Mouse (Mus musculus) midbrain, embryonic 14.5 days (tissue): Measurements from ENCODE around the gene Asb16. TPM values are rescaled to one million over a fixed set of nuclear protein-coding genes. Genes with fewer than 3 reads are reported as not detected.

Source experiments
- ATAC-seq: fragments of 200-750 bp; cut with Nextera tagmentation; 2 replicates; pipeline ENCODE4 v1.8.0; 2017; ENCODE audit warnings: moderate number of reproducible peaks, moderate library complexity; ENCODE audit not compliant: low FRiP score, low TSS enrichment
- DNase-seq: peaks from one replicate; pipeline ENCODE4 v3.0.0-alpha.2; 2015
- H3K27ac ChIP-seq: fragments of 300-500 bp; sonication (generic); replicated peaks from 2 replicates; pipeline ENCODE4 v1.5.1; 2014; ENCODE audit warnings: mild to moderate bottlenecking, low read depth, low read length, moderate library complexity
- H3K27me3 ChIP-seq: fragments of 300-500 bp; sonication (generic); 2 replicates; pipeline ENCODE4 v1.6.1; 2014; ENCODE audit warnings: low read length, control low read depth, mixed read lengths; ENCODE audit not compliant: control insufficient read depth, insufficient read depth
- H3K36me3 ChIP-seq: fragments of 300-500 bp; sonication (generic); 2 replicates; pipeline ENCODE4 v1.6.1; 2014; ENCODE audit warnings: low read length, control low read depth; ENCODE audit not compliant: control insufficient read depth, insufficient read depth
- H3K4me1 ChIP-seq: fragments of 300-500 bp; sonication (generic); 2 replicates; pipeline ENCODE4 v1.6.1; 2014; ENCODE audit warnings: mild to moderate bottlenecking, antibody characterized with exemption, low read length, control low read depth; ENCODE audit not compliant: control insufficient read depth, insufficient read depth
- H3K4me2 ChIP-seq: fragments of 300-500 bp; sonication (generic); 2 replicates; pipeline ENCODE4 v1.6.1; 2014; ENCODE audit warnings: mild to moderate bottlenecking, low read length, moderate library complexity
- H3K4me3 ChIP-seq: fragments of 300-500 bp; sonication (generic); replicated peaks from 2 replicates; pipeline ENCODE4 v1.5.1; 2014; ENCODE audit warnings: low read depth, low read length
- H3K9ac ChIP-seq: fragments of 300-500 bp; sonication (generic); replicated peaks from 2 replicates; pipeline ENCODE4 v1.6.1; 2014; ENCODE audit warnings: mild to moderate bottlenecking, low read length, moderate library complexity
- H3K9me3 ChIP-seq: fragments of 300-500 bp; sonication (generic); 2 replicates; pipeline ENCODE4 v1.6.1; 2016; ENCODE audit warnings: low read length, control low read depth, mixed read lengths; ENCODE audit not compliant: control insufficient read depth
- WGBS: fragments of 180-500 bp; shearing (Covaris S2); extraction: QIAGEN DNeasy Blood & Tissue Kit; methylation state at CpG from one replicate; pipeline ENCODE4 v1.1.7; 2014; 5-methylcytosine and 5-hydroxymethylcytosine counted together
- polyA plus RNA-seq: library from polyadenylated mRNA; unstranded; fragments of >200 nt; fragmentation: Nextera tagmentation; extraction: Ambion mirVana; gene quantifications from 2 replicates; pipeline ENCODE4 v1.2.1, GENCODE M21; 2014

Asb16 gene
- polyA plus RNA-seq, 1 experiment from 2014 or later, result 0.12 TPM

DNA sequence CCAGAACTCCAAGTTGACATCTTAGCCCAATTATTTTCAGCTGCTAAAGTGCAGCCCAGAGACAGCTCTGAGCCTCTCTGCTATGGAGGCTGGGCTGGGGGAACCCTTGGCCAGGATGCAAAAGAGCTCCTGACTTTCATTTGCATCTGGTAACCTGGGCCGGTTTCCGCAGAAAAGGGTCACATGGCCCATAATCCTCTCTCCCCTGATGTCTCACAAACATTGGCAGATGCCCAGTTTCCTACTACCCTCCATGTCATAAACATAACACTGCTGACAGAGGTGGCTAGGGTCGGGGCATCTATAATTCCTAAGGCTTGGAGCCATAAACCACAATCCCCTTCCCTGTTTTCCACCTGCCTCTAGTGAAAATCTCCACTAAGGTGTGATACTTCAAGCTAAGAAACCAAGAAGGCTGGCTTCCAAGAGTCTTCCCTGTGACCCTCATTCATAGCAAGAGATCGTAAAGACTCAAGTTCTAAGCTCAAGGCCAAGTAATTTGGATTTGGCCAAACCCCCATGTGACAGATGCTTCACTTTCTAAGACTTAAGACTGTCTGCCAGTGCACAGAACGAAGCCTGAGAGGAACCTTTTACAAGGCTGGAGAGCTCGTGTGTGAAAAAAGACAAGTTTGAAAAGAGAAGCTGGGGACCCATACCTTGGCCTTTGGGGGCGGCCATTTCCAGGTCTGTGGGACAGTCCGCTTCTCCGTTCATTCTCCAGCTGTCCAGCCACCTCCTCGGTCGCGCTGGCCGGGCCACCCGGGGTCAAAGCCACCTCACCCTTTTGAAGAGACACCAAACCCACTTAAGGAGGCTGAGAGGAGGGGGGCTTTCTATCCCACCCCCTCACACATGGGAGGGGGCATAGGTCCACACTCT lies 47.4 kb downstream of the Asb16 start:
- Histone ChIP-seq H3K27ac (peak overlapping the region; percentile 99), H3K9ac (peak overlapping the region; percentile 100), H3K4me2 (peak overlapping the region; percentile 90), H3K4me1 (peaks cover 14% of the 10 kb centered on the region), H3K27me3 (no peaks in the 10 kb centered on the region), H3K4me3 (peak overlapping the region; percentile 99), H3K9me3 (no peaks in the 10 kb centered on the region), H3K36me3 (peaks cover 48% of the 10 kb centered on the region)
- 8% methylated on average over 14 of the region's 14 CpGs for WGBS
- DNase-seq, result peak; percentile 34
- ATAC-seq, result no peak

DNA sequence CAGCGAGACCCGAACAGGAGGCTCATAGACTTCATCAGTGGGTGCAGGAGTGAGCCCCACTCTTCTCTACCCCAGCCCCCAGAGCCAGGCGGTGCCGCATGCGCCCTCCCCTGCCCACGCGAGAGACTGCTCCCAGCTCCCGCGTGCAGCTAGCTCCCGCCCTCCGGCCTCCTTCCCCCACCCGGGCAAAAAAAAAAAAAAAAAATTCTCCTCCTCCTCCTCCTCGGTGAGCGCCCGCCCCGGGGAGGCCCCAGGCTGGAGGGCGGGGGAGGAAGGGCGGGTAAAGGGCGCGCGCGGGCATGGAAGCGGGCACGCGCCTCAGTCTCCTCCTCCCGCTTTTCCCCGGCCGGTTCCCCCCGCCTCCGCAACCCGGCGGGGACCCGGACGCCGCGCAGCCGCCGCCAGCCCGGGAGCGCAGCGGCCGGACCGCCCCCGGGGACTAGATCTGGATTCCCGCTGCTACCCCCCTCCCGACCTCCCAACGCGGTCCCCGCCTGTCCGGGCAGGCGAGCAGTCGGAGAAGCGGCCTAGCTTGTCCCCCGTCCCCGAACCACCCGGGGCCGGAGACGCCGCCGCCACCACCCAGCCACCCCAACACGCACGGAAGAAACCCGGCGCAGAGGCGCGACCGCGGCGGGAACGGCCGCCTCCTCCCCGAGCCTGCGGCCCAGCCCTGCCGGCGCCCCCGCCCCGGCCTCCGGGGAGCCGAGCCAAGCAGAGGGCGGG lies 48.2 kb downstream of the Asb16 start:
- Histone ChIP-seq H3K27ac (peak overlapping the region; percentile 99), H3K9me3 (no peaks in the 10 kb centered on the region), H3K4me1 (peaks cover 17% of the 10 kb centered on the region), H3K27me3 (no peaks in the 10 kb centered on the region), H3K4me3 (peak overlapping the region; percentile 99), H3K9ac (peak overlapping the region; percentile 100), H3K4me2 (peak overlapping the region; percentile 90), H3K36me3 (peaks cover 40% of the 10 kb centered on the region)
- peak; percentile 44 for ATAC-seq
- under 1% methylated on average over 64 of the region's 80 CpGs for WGBS
- DNase-seq, result peak; percentile 93

- ATAC-seq, result 0 out of 2 replicates have a peak, but pooled peaks have one; percentile 19
- Histone ChIP-seq H3K9me3 (no peaks in the 10 kb centered on the region), H3K27ac (peak overlapping the region; percentile 99), H3K4me1 (peaks cover 17% of the 10 kb centered on the region), H3K27me3 (no peaks in the 10 kb centered on the region), H3K36me3 (peaks cover 33% of the 10 kb centered on the region), H3K9ac (peak overlapping the region; percentile 100), H3K4me3 (peak overlapping the region; percentile 99), H3K4me2 (peak overlapping the region; percentile 90)
- peak; percentile 80 for DNase-seq
- under 1% methylated on average over 83 of the region's 87 CpGs for WGBS
These were observed 48.9 kb downstream of the Asb16 start for GRCm38 (mm10) chr11:102317298-102317900.

DNA sequence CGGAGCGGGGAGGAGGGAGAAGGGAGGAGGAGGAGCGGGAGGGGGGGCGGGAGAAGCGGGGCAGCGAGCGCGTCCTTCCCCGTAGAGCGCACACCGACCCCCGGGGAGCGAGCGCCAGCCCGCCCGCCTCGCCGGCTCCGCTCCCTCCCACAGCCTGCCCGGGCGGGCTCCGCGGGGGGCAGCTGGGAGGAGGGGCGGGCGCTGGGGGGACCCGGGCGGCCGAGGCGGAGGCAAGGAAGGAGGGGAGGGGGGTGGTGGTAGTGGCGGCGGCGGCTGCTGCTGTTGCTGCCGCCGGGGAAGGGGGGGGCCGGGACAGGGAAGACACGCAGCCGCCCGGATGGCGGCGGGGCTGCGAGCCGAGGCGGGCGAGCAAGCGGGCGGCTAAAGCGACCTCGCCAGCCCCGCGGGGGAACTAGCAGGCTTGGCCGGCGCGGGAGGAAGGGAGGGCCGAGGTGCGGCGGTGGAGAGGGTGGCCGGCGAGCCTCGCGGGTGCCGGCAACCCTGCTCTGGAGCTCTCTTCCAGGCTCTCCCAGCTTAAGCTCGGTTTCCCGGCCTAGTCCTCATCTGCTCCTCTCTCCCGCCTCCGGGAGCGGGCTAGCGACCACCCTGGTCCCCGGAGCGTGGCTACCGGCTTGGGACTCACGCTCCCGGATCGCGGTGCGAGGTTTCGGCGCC lies 49.5 kb downstream of the Asb16 start:
- DNase-seq, result peak; percentile 87
- Histone ChIP-seq H3K4me3 (peak overlapping the region; percentile 99), H3K27me3 (no peaks in the 10 kb centered on the region), H3K4me1 (peaks cover 20% of the 10 kb centered on the region), H3K4me2 (peak overlapping the region; percentile 90), H3K9ac (peak overlapping the region; percentile 100), H3K9me3 (no peaks in the 10 kb centered on the region), H3K27ac (peak overlapping the region; percentile 99), H3K36me3 (peaks cover 27% of the 10 kb centered on the region)
- peak; percentile 56 for ATAC-seq
- WGBS, result 0% methylated on average over 55 of the region's 77 CpGs

DNA sequence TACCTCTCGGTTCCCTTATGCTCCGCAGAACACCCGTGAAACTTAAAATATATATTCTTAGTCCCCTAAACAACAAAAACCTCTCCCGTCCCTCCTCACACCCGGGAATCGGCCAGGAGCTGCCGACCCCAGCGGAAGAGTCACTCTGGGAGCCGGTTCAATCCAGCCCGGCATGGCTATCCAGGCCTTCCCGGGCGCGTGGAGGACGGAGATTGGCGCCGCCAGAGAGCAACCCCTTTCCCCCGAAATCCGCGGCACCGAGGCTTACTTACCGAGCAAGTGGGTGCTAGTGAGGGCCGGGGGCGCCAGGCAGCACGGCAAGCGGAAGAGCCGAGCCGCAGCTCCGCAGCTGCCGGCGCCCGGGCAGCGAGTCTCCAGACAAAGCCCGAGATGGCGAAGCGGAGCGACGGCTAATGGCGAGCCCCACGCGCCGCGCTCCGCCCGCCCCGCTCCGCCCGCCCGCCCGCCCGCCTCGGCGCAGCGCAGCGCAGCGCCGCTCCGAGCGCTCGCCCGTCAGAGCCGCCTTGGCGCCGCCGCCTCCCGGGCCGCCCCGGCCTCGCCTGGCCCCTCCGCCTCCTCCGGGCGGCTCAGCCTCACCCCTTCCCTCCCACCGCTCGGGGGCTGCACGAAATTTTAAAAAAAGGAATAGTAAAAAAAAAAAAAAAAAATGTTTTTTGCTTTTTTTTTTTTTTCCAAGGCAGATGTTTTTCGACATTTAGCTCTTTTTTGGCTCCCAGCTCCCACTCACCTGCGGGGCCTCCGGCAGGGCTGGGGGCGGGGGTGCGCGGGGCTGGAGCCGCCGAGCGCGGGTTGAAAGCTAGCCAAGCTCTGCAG lies 50.2 kb downstream of the Asb16 start:
- WGBS, result under 1% methylated on average over 75 of the region's 84 CpGs
- peak; percentile 77 for DNase-seq
- no peaks in the 10 kb centered on the region for H3K9me3 ChIP-seq
- H3K36me3 ChIP-seq, result peaks cover 19% of the 10 kb centered on the region
- H3K27ac ChIP-seq, result peak overlapping the region; percentile 99
- H3K4me2 ChIP-seq, result peak overlapping the region; percentile 90
- no peaks in the 10 kb centered on the region for H3K27me3 ChIP-seq
- no peak for ATAC-seq
- peaks cover 21% of the 10 kb centered on the region for H3K4me1 ChIP-seq
- peak overlapping the region; percentile 100 for H3K9ac ChIP-seq
- peak overlapping the region; percentile 99 for H3K4me3 ChIP-seq

- Histone ChIP-seq H3K27me3 (no peaks in the 10 kb centered on the region), H3K4me1 (peaks cover 21% of the 10 kb centered on the region), H3K4me3 (peak within 1 kb of the TSS; percentile 99), H3K4me2 (peak within 1 kb of the TSS; percentile 90), H3K36me3 (peaks cover 13% of the 10 kb centered on the region), H3K27ac (peak within 1 kb of the TSS; percentile 99), H3K9ac (peak within 1 kb of the TSS; percentile 100), H3K9me3 (no peaks in the 10 kb centered on the region)
- DNase-seq (peak; percentile 87), ATAC-seq (peak; percentile 16; the same call in 1 of the 2 replicates)
- under 1% methylated on average over 25 of the region's 25 CpGs for WGBS
These were observed 50.9 kb downstream of the Asb16 start, which contains the start of gene Ubtf for GRCm38 (mm10) chr11:102319410-102319792. Ubtf (minus strand) TSS chr11:102319742.

DNA sequence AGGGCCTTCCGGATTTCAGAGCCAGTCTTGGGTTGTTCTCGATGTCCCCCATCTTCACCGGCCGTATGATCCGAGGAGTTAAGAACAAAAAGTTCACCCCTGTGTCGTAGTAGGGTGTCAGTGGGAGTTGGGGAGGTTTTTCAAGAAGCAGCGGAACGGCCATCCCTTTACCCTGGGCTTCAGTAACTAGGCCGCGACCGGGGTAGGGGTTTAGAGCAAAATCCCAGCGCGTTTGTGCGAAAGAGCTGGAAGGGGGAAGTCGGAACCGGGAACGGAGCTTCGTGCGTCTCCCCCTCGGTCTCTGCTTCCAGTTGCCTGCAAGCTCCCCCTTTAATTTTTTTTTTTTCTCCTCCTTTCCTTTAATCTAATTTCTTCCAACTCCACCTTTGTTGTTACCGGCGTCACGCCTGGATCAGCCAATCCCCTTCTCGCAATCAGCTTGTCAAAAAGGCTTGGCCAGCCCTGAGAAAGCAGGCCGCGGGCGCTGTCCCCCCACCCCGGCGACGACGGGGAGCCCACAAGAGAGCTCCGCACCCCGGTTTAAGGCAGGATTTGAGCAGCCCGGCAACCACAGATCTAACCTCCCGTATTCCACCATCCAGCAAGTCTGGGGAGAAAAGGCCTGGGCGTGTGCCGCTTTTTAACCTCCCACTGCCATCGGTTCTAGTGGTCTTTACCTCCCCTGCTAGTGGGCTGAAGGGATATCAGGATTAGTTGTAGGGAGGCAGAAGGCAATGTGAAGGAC lies 51.6 kb downstream of the Asb16 start:
- DNase-seq (peak; percentile 91), ATAC-seq (peak; percentile 35; the same call in 1 of the 2 replicates)
- no peaks in the 10 kb centered on the region for H3K27me3 ChIP-seq
- H3K9ac ChIP-seq, result peak overlapping the region; percentile 100
- H3K4me2 ChIP-seq, result peak overlapping the region; percentile 90
- H3K27ac ChIP-seq, result peak overlapping the region; percentile 99
- H3K4me1 ChIP-seq, result peaks cover 21% of the 10 kb centered on the region
- under 1% methylated on average over 38 of the region's 38 CpGs for WGBS
- H3K36me3 ChIP-seq, result peaks cover 6% of the 10 kb centered on the region
- peak overlapping the region; percentile 99 for H3K4me3 ChIP-seq
- H3K9me3 ChIP-seq, result no peaks in the 10 kb centered on the region
